Mouse (Mus musculus): ENCODE results near the gene Gdpgp1. TPM values are rescaled to one million over a fixed set of nuclear protein-coding genes. Genes with fewer than 3 reads are reported as not detected.

The Gdpgp1 gene
- polyA plus RNA-seq (2016; fragmentation: Nextera tagmentation; extraction: Ambion mirVana), result 3.7 and 4.0 TPM in 2 replicates

- Histone ChIP-seq H3K27me3 (no peaks in the 10 kb centered on the region), H3K36me3 (peaks cover under 1% of the 10 kb centered on the region; the same call in 1 of the 2 replicates), H3K4me3 (peak within 1 kb of the TSS; percentile 62), H3K4me2 (replicated peaks) (peak within 1 kb of the TSS; percentile 82), H3K9ac (peak within 1 kb of the TSS; percentile 55), H3K27ac (peak within 1 kb of the TSS; percentile 4; the same call in 1 of the 2 replicates), H3K4me1 (peaks cover 11% of the 10 kb centered on the region), H3K9me3 (no peaks in the 10 kb centered on the region)
- WGBS, result under 1% methylated on average over 56 of the region's 56 CpGs
- peak; percentile 98 for ATAC-seq (ENCODE audit: insufficient number of reproducible peaks, insufficient read depth, low FRiP score, low TSS enrichment)
These were observed at the start of gene Gdpgp1, which contains the start of gene Cib1 for GRCm38 (mm10) chr7:80232489-80233029. TSS of gene Gdpgp1 (plus strand) at chr7:80232865. TSS of gene Cib1 (minus strand) at chr7:80232813.

- no peaks in the 10 kb centered on the region for H3K36me3 ChIP-seq
- no peaks in the 10 kb centered on the region for H3K27me3 ChIP-seq
- ATAC-seq (ENCODE audit: insufficient number of reproducible peaks, insufficient read depth, low FRiP score, low TSS enrichment), result no peak
- H3K4me2 ChIP-seq (replicated peaks), result no peak overlapping the region
- H3K4me1 ChIP-seq, result peaks cover 8% of the 10 kb centered on the region
- no peak overlapping the region for H3K4me3 ChIP-seq
- no peak overlapping the region for H3K27ac ChIP-seq
- no peak overlapping the region for H3K9ac ChIP-seq
- 92% methylated on average over 1 of the region's 1 CpGs for WGBS
- H3K9me3 ChIP-seq, result no peaks in the 10 kb centered on the region
These were observed 49.2 kb upstream of the Gdpgp1 start for GRCm38 (mm10) chr7:80183466-80183865.

DNA sequence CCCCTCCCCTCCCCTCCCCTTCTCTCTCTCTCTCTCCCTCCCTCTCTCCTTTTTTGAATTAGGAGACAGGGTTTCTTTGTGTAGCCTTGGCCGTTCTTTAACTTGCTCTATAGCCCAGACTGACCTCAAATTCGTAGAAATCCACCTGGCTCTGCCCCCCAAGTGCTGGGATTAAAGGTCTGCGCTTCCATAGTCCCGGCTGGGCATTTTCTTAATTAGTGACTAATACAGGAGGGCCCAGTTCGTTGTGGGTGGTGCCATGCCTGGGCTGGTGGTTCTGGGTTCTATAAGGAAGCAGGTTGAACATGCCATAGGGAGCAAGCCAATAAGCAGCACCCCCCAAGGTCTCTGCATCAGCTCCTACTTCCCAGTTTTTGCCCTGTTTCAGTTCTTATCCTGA is 48.7 kb upstream of the Gdpgp1 start:
- 48% methylated on average over 5 of the region's 5 CpGs for WGBS
- H3K27ac ChIP-seq, result no peak overlapping the region

GRCm38 (mm10) chr7:80184551-80184950 is 48.1 kb upstream of the Gdpgp1 start:
- H3K9ac ChIP-seq, result no peak overlapping the region
- 73% methylated on average over 4 of the region's 4 CpGs for WGBS
- H3K9me3 ChIP-seq, result no peaks in the 10 kb centered on the region
- H3K27ac ChIP-seq, result no peak overlapping the region
- H3K27me3 ChIP-seq, result no peaks in the 10 kb centered on the region
- H3K4me1 ChIP-seq, result peaks cover 19% of the 10 kb centered on the region
- no peak overlapping the region for H3K4me2 ChIP-seq (replicated peaks)
- ATAC-seq (ENCODE audit: insufficient number of reproducible peaks, insufficient read depth, low FRiP score, low TSS enrichment), result no peak
- no peak overlapping the region for H3K4me3 ChIP-seq
- H3K36me3 ChIP-seq, result no peaks in the 10 kb centered on the region

More for the DNA sequence above, 48.7 kb upstream of the Gdpgp1 start:
- Histone ChIP-seq H3K36me3 (no peaks in the 10 kb centered on the region), H3K4me1 (peaks cover 13% of the 10 kb centered on the region), H3K9ac (no peak overlapping the region), H3K27me3 (no peaks in the 10 kb centered on the region), H3K9me3 (no peaks in the 10 kb centered on the region), H3K4me2 (replicated peaks) (no peak overlapping the region), H3K4me3 (no peak overlapping the region)
- ATAC-seq (ENCODE audit: insufficient number of reproducible peaks, insufficient read depth, low FRiP score, low TSS enrichment), result no peak

DNA sequence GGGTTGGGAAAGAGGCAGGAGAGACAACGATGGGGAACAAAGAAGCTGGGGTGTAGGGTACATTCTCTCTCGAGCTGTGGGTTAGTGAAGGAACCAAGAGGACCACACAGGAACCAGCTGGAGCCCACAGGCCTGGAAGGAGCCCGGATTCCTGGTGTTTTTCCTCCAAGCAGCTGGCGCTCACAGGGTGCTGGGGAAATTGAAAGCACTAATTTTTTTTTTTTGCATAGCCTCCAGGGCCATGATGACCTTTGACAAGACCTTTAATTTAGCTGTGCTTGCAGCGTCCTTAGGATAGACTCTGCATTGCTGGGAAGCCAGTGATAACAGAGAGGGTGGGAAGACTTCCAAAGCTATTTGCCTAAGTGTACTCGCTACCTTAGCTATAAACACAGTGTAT is 47.7 kb upstream of the Gdpgp1 start:
- Histone ChIP-seq H3K4me1 (peaks cover 21% of the 10 kb centered on the region), H3K27ac (no peak overlapping the region)
- whole genome bisulfite sequencing, result 38% methylated on average over 6 of the region's 6 CpGs

DNA sequence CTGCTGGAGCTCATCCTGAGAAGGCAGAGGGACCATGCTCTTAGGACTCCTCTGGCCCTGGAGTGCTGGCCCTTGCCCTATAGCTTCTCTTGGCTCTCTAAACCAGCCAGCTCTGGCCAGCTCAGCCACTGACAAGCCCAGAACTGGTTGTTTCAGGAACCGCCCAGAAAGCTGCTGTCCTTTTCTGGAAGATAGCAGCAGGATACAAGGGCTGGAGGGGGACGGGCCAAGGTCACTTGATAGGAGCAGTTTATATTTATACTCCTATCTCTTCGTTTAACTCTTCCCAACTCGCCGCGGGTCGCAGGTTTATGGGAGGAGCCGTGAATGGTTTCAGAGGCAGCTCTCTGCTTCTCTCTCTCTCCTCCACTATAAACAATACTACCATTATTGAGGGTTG is 46.6 kb upstream of the Gdpgp1 start:
- H3K4me3 ChIP-seq, result peak overlapping the region; percentile 51
- ATAC-seq (ENCODE audit: insufficient number of reproducible peaks, insufficient read depth, low FRiP score, low TSS enrichment), result no peak
- no peaks in the 10 kb centered on the region for H3K9me3 ChIP-seq
- peak overlapping the region; percentile 79 for H3K4me2 ChIP-seq (replicated peaks)
- WGBS, result 22% methylated on average over 8 of the region's 8 CpGs
- H3K4me1 ChIP-seq, result peaks cover 21% of the 10 kb centered on the region
- H3K9ac ChIP-seq, result no peak overlapping the region
- H3K27ac ChIP-seq, result no peak overlapping the region; the same call in 1 of the 2 replicates
- no peaks in the 10 kb centered on the region for H3K36me3 ChIP-seq
- H3K27me3 ChIP-seq, result no peaks in the 10 kb centered on the region

More for the DNA sequence above, 47.7 kb upstream of the Gdpgp1 start:
- Histone ChIP-seq H3K27me3 (no peaks in the 10 kb centered on the region), H3K9me3 (no peaks in the 10 kb centered on the region), H3K4me2 (replicated peaks) (no peak overlapping the region), H3K9ac (no peak overlapping the region), H3K36me3 (no peaks in the 10 kb centered on the region), H3K4me3 (no peak overlapping the region)
- no peak for ATAC-seq (ENCODE audit: insufficient number of reproducible peaks, insufficient read depth, low FRiP score, low TSS enrichment)

- peak within 1 kb of the TSS; percentile 79 for H3K4me2 ChIP-seq (replicated peaks)
- ATAC-seq (ENCODE audit: insufficient number of reproducible peaks, insufficient read depth, low FRiP score, low TSS enrichment), result peak; percentile 87
- WGBS, result 1% methylated on average over 51 of the region's 51 CpGs
- H3K27ac ChIP-seq, result peak within 1 kb of the TSS; percentile 55
- peaks cover 26% of the 10 kb centered on the region for H3K4me1 ChIP-seq
- no peaks in the 10 kb centered on the region for H3K27me3 ChIP-seq
- H3K9me3 ChIP-seq, result no peaks in the 10 kb centered on the region
- H3K9ac ChIP-seq, result peak within 1 kb of the TSS; percentile 59
- no peaks in the 10 kb centered on the region for H3K36me3 ChIP-seq
- peak within 1 kb of the TSS; percentile 51 for H3K4me3 ChIP-seq
These were observed 46.0 kb upstream of the Gdpgp1 start, which contains the start of gene Sema4b for GRCm38 (mm10) chr7:80186531-80187296. TSS of gene Sema4b (plus strand) at chr7:80186841.

DNA sequence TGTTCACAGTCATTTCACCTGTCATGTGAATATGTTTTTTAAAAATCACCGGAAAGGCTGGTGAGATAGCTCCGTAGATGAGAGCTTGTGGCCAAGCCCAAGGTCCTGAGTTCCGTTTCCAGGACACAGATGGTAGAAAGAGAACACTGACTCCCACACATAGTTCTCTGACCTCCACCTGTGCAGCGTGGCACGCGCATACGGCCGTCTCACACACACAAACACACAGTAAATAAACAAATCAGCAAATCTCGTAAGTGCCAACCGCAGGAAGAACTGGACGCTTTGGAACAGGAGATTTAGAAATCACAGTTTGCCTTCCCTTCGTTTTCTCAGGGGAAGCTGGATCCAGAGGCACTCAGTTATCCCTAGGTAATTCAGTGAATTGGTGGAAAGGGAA is 45.2 kb upstream of the Gdpgp1 start:
- Histone ChIP-seq H3K4me2 (replicated peaks) (peak overlapping the region; percentile 79), H3K27me3 (no peaks in the 10 kb centered on the region), H3K9ac (peak overlapping the region; percentile 59; the same call in 1 of the 2 replicates), H3K4me1 (peaks cover 33% of the 10 kb centered on the region), H3K9me3 (no peaks in the 10 kb centered on the region), H3K27ac (peak overlapping the region; percentile 55), H3K36me3 (no peaks in the 10 kb centered on the region), H3K4me3 (peak overlapping the region; percentile 51)
- WGBS, result 71% methylated on average over 12 of the region's 12 CpGs
- no peak for ATAC-seq (ENCODE audit: insufficient number of reproducible peaks, insufficient read depth, low FRiP score, low TSS enrichment)

GRCm38 (mm10) chr7:80188579-80189125 is 44.0 kb upstream of the Gdpgp1 start:
- no peaks in the 10 kb centered on the region for H3K36me3 ChIP-seq
- no peak overlapping the region for H3K4me3 ChIP-seq
- no peak overlapping the region for H3K9ac ChIP-seq
- peaks cover 39% of the 10 kb centered on the region for H3K4me1 ChIP-seq
- no peaks in the 10 kb centered on the region for H3K27me3 ChIP-seq
- peak overlapping the region; percentile 58 for H3K27ac ChIP-seq
- H3K9me3 ChIP-seq, result no peaks in the 10 kb centered on the region
- ATAC-seq (ENCODE audit: insufficient number of reproducible peaks, insufficient read depth, low FRiP score, low TSS enrichment), result no peak
- 0 out of 2 replicates have a peak overlapping the region, but pooled peaks have one; percentile 0 for H3K4me2 ChIP-seq (replicated peaks)
- 78% methylated on average over 2 of the region's 2 CpGs for WGBS

GRCm38 (mm10) chr7:80189147-80189933 is 43.3 kb upstream of the Gdpgp1 start:
- ATAC-seq (ENCODE audit: insufficient number of reproducible peaks, insufficient read depth, low FRiP score, low TSS enrichment), result no peak
- Histone ChIP-seq H3K4me2 (replicated peaks) (0 out of 2 replicates have a peak overlapping the region, but pooled peaks have one; percentile 0), H3K36me3 (no peaks in the 10 kb centered on the region), H3K4me3 (no peak overlapping the region), H3K27me3 (no peaks in the 10 kb centered on the region), H3K9ac (no peak overlapping the region), H3K9me3 (no peaks in the 10 kb centered on the region), H3K4me1 (peaks cover 39% of the 10 kb centered on the region), H3K27ac (peak overlapping the region; percentile 58)
- WGBS, result 40% methylated on average over 11 of the region's 11 CpGs

DNA sequence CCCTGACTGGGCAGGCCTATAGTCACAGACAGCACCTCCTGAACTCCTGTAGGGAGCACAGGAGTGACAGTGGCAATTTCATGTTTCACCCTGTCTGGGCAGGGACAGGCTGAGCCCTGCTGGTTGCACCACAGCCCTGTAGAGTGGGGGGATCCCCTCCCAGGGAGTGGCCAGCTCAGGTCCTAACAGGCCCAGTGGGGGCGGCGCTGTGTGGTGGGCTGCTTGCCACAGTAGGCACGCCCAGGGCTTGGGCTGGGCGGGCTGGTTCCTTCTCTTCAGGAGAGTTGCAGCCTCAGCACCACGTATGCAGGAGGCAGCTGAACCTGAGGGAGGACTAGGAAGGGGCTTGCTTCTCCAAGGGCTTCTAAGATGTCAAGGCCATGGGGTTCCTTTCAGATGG is 41.2 kb upstream of the Gdpgp1 start:
- ATAC-seq (ENCODE audit: insufficient number of reproducible peaks, insufficient read depth, low FRiP score, low TSS enrichment), result peak; percentile 49; the same call in 1 of the 2 replicates
- peaks cover 39% of the 10 kb centered on the region for H3K4me1 ChIP-seq
- peak overlapping the region; percentile 76; the same call in 1 of the 2 replicates for H3K27ac ChIP-seq
- H3K36me3 ChIP-seq, result no peaks in the 10 kb centered on the region
- no peaks in the 10 kb centered on the region for H3K9me3 ChIP-seq
- H3K4me3 ChIP-seq, result no peak overlapping the region
- H3K9ac ChIP-seq, result no peak overlapping the region
- 53% methylated on average over 5 of the region's 5 CpGs for WGBS
- H3K27me3 ChIP-seq, result no peaks in the 10 kb centered on the region
- no peak overlapping the region for H3K4me2 ChIP-seq (replicated peaks)
